Mouse (Mus musculus) thymus, adult 2 months (tissue): ENCODE results near the gene Clptm1l.

Experiments used
- CTCF ChIP-seq: fragments of 200-500 bp; IDR thresholded peaks from 2 replicates; pipeline ENCODE4 v1.5.1; 2012; ENCODE audit warnings: mild to moderate bottlenecking, control low read depth, low read length, moderate library complexity, borderline replicate concordance; ENCODE audit not compliant: control insufficient read depth, poor library complexity, insufficient read depth; ENCODE audit errors: extremely low read depth
- POLR2A ChIP-seq: fragments of 200-500 bp; IDR thresholded peaks from 2 replicates; pipeline ENCODE4 v1.6.1; 2012; ENCODE audit warnings: mild to moderate bottlenecking, low read length, control low read depth, moderate library complexity; ENCODE audit not compliant: control insufficient read depth, poor library complexity, insufficient read depth; ENCODE audit errors: extremely low read depth

- TF ChIP-seq CTCF, result no peak
- no peak for TF ChIP-seq POLR2A
These were observed 7.5 kb upstream of the Clptm1l start for GRCm38 (mm10) chr13:73596276-73596675.
